Mouse (Mus musculus) G1E (cell line): ENCODE results near the gene Stxbp6.

Source experiments
- CTCF ChIP-seq: IDR thresholded peaks from 2 replicates; pipeline ENCODE4 v1.5.1; 2012; ENCODE audit warnings: low read depth, low read length, inconsistent platforms, mixed read lengths
- GATA1 ChIP-seq: IDR thresholded peaks from 2 replicates; pipeline ENCODE4 v1.6.1; 2012; ENCODE audit warnings: borderline replicate concordance, low read length, inconsistent platforms, mixed read lengths
- POLR2AphosphoS5 ChIP-seq: IDR thresholded peaks from 2 replicates; pipeline ENCODE4 v1.6.1; 2012; ENCODE audit warnings: low read depth, low read length, inconsistent platforms; ENCODE audit not compliant: insufficient replicate concordance
- TAL1 ChIP-seq: conservative IDR thresholded peaks from 2 replicates; pipeline ENCODE4 v1.6.1; 2012; ENCODE audit warnings: low read depth, low read length, inconsistent platforms, mixed read lengths

- TF ChIP-seq CTCF (no peak), POLR2AphosphoS5 (no peak), GATA1 (no peak), TAL1 (no peak)
These were observed 13.7 kb downstream of the Stxbp6 start for GRCm38 (mm10) chr12:45060804-45061203.
